Mouse (Mus musculus) telencephalon, adult 2 months (tissue): ENCODE measurements around the gene Necab3.

Experiments
- DNase-seq: peaks from one replicate; pipeline ENCODE4 v3.0.0-alpha.2; 2011; ENCODE audit warnings: low read depth, low spot score

Gene Necab3

DNA sequence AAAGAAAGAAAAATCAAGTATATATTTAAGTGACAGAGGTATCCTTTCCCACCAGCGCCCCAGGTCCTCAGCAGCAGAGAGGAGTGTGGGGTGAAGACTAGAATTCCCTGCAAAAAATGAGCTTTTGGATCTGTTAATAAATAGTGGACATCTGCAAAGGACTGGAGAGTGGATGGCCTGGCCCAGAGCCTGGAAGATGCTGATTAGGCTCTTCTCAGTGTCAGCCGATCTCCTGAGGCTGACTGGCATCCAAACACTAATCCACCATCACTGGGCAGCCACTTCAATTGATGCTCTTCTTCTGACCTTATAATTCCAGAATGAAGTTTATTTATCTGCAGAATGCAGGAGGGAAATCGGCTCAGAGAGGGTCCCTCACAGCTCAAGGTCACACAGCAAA is 14.3 kb upstream of the Necab3 start:
- no peak for DNase-seq

GRCm38 (mm10) chr2:154571976-154572375 is 13.3 kb upstream of the Necab3 start:
- DNase-seq = no peak

GRCm38 (mm10) chr2:154571266-154571665 is 12.6 kb upstream of the Necab3 start:
- no peak for DNase-seq

- no peak for DNase-seq
Observed at GRCm38 (mm10) chr2:154570666-154571065, 12.0 kb upstream of the Necab3 start.

DNA sequence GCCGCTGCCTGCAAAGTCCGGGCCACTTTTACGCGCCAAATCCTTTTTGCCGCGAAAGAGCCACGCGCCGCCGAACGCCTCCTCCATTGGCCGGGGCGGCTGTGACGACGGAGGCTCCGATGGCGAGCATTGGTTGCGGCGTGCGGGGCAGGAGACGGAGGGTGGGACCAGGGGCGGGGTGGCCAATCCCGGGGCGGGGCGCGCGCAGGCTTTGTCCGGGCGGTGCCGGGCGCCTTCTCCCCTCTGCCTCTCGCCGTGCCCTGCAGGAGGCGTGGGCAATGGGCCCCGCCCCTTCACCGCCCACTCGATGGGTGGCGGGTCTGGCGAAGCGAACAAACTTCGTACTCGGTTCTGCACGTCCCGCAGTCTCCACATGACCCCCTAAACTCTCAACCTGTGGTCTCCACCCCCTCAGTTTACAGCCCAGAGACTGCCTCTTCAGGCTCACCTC is 11.2 kb upstream of the Necab3 start, which contains the start of gene E2f1:
Gene E2f1 (minus strand): TSS at position 57 of the 451 bp plus-strand sequence.
- peak; percentile 86 for DNase-seq

- peak; percentile 52 for DNase-seq
Observed at GRCm38 (mm10) chr2:154569071-154569748, 10.5 kb upstream of the Necab3 start.

- DNase-seq = no peak
Observed at GRCm38 (mm10) chr2:154568329-154569070, 9.8 kb upstream of the Necab3 start.

DNA sequence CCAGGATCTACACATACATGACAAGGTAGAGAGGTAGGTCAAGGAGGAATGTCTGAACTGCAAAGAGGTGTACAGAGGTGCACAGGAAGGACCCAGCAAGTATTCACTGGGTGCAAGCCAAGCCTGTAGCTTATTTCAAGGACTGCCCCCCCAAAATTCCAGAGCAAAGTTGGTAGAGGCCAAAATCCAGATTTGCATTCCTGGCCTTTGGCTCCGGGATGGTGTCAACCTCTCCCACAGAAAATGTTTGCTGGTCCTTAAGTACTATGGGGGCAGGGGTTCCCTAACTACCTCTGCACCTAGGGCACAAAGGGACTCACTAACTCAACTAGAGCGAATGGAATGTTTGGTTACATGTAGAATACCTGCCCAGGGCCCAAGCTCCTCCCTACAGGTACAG is 9.1 kb upstream of the Necab3 start:
- DNase-seq = no peak

DNA sequence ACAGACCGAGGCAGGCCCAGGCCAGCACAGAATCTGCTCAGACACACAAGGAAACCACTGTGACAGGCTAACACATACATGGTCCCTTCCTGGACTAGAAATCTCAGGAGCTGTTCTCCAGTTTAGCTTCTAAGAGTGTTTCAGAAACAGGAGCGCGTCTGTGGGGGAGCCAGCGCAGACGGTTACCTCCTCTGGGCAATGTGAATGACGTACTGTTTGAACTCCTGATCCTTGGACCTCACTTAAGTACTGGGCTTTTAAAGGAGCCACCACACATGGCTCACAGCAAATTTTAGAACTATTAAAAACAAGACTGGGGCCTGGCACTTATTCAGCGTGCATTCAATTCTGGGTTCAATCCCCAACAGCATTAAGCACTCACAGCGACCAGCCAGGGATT is 8.0 kb upstream of the Necab3 start:
- no peak for DNase-seq

- DNase-seq = no peak
Observed at GRCm38 (mm10) chr2:154565562-154565961, 6.9 kb upstream of the Necab3 start.

- no peak for DNase-seq
Observed at GRCm38 (mm10) chr2:154563612-154564170, 5.0 kb upstream of the Necab3 start.

DNA sequence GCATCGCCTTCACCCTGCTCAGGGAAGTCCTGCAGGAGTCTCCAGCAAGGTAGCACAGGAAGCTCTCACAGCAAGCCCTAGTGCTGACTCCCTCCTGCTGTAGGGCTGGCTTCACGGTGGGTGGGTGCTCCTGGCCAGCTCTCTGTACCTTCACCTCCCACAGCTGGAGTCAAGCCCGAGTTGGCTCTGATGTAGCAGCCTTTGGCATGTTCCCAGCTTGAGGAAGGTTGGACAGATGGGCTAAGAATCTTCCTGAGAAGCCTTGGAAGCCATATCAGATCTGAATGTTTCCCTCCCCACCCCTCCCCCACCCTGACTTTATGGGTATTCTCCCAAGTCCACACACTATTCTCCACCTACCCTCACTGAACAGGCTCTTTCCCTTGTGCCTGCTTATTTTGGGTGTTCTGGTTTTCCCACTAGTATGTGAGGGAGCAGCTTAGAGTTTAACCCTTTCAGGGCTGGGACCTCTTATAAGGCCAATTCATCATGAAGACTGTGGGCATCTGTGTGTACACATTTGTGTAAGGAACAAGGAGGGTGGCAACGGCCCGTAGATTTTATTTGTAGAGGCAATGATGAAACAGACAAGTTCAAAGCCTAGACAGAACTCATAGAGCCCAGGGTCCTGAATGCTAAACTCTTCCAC is 1.4 kb downstream of the Necab3 start:
- no peak for DNase-seq

DNA sequence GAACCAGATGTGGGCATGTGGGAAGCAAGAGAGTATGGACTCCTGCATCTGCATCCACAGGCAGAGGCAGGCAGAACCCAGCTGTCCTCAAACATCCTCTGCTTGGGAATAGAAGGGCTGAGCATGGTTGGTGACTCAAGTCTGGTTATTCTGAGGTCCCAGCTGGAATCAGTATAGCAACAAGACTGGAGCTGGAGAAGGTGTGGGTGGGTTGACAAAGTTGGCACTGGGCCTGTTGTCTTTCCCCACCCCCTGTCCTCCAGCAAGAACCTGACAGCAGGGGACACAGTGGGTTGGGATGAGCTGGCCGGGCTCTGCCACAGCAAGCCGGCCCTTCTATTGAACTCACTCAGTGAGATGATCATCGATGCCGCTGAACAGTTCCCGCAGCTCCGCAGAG is 3.5 kb downstream of the Necab3 start:
- peak; percentile 91 for DNase-seq

DNA sequence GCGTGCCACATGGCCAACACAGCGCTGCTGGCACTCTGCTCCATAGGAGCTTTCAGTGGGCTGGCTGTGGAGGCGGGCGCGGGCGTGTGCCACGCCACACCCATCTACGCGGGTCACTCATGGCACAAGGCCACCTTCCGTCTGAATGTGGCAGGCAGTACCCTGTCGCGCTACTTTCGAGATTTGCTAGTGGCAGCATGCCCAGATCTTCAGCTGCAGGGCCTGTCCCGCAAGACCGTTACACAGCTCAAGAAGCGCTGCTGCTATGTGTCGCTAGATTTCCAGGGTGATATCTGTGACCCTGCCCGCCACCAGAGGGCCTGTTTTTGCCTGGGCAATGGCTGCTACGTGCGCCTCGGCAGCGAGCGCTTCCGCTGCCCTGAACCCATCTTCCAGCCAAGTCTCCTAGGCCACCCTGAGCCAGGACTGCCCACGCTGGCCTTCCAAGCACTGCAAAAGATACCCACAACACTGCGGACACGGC is 6.2 kb downstream of the Necab3 start:
- no peak for DNase-seq

- DNase-seq = no peak
Observed at GRCm38 (mm10) chr2:154551927-154552326, 6.8 kb downstream of the Necab3 start.

DNA sequence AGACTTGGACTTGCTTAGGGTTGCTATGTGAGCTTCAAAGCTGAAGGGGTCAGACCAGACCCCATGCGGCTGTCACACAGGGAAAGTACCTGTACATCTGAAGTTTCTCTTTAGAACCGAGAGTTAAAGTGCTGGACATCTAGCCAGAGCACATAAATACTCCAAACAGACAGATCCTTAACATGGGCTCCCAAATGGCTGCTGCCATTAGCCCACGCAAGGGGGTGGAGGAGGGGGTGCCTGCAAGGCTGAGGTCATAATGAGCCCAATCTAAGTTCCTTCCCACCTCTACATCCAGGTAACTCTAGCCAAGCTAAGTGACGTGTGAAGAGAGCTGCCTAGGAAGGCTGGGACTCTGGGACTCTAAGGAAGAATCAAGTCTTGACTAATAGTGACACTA is 7.2 kb downstream of the Necab3 start, which contains the start of gene Actl10:
Gene Actl10 (plus strand): TSS at position 301 of the 400 bp plus-strand sequence.
- no peak for DNase-seq

- no peak for DNase-seq
Observed at GRCm38 (mm10) chr2:154550937-154551336, 7.8 kb downstream of the Necab3 start.

GRCm38 (mm10) chr2:154549886-154550189 is 8.9 kb downstream of the Necab3 start:
- DNase-seq = no peak

- DNase-seq = no peak
Observed at GRCm38 (mm10) chr2:154549127-154549885, 9.4 kb downstream of the Necab3 start.

GRCm38 (mm10) chr2:154548688-154549087 is 10.0 kb downstream of the Necab3 start:
- no peak for DNase-seq

- DNase-seq = no peak
Observed at GRCm38 (mm10) chr2:154546711-154547110, 12.0 kb downstream of the Necab3 start, which contains the start of gene 1700003F12Rik. 1700003F12Rik (plus strand) TSS chr2:154547085.
